8 mouse cellular contexts compared by ENCODE assay signal in genomic region chr10:5600123-5600522, GRCm38 (mm10). TPM values are rescaled to one million over a fixed set of nuclear protein-coding genes. Genes with fewer than 3 reads are reported as not detected.
DNase-seq lines count a peak whose midpoint lies in the region; ATAC-seq lines count a peak whose summit lies in the region.

No protein-coding gene starts in this region.

- no peaks in the 10 kb centered on the region for H3K9me3 ChIP-seq in embryonic facial prominence, embryonic 12.5 days
- H3K9me3 ChIP-seq in lung, embryonic 15.5 days, result no peaks in the 10 kb centered on the region

- H3K36me3 ChIP-seq in embryonic facial prominence, embryonic 12.5 days, result no peaks in the 10 kb centered on the region
- no peaks in the 10 kb centered on the region for H3K36me3 ChIP-seq in lung, embryonic 15.5 days

- H3K9ac ChIP-seq in embryonic facial prominence, embryonic 12.5 days, result no peak overlapping the region
- H3K9ac ChIP-seq in lung, embryonic 15.5 days, result no peak overlapping the region

- ATAC-seq in embryonic facial prominence, embryonic 12.5 days (ENCODE audit: insufficient number of reproducible peaks, insufficient read depth, low FRiP score, low TSS enrichment), result peak; percentile 52; the same call in 1 of the 2 replicates
- peak; percentile 14 to 25 for ATAC-seq in hematopoietic stem cell, adult 5-6 weeks (replicated peaks in 1 of 2; ENCODE audit: insufficient read depth in 1 of 2, low FRiP score in 2 of 2, low TSS enrichment in 1 of 2, low read depth in 1 of 2, poor library complexity in 2 of 2, severe bottlenecking in 2 of 2)
- ATAC-seq in lung, embryonic 15.5 days (ENCODE audit: borderline replicate concordance, extremely low read depth, low FRiP score, low TSS enrichment), result peak; percentile 69
- ATAC-seq in erythroid progenitor cell, adult 5-6 weeks (replicated peaks; ENCODE audit: low FRiP score, poor library complexity, severe bottlenecking), result no peak

- 22% methylated on average over 7 of the region's 7 CpGs for WGBS in embryonic facial prominence, embryonic 12.5 days
- WGBS in lung, embryonic 15.5 days, result 13% methylated on average over 7 of the region's 7 CpGs

- H3K27me3 ChIP-seq in embryonic facial prominence, embryonic 12.5 days, result no peaks in the 10 kb centered on the region
- no peaks in the 10 kb centered on the region for H3K27me3 ChIP-seq in lung, embryonic 15.5 days

- DNase-seq in MEL-GATA-1-ER (ENCODE audit: extremely low read depth, low read depth), result peak; percentile 55
- peak; percentile 33 to 67 for DNase-seq in adrenal gland, postnatal 36 days
- peak; percentile 80 for DNase-seq in layer of hippocampus, adult 11-12 months (ENCODE audit: low spot score)
- DNase-seq in retina, adult 2 months (ENCODE audit: low read depth, low spot score), result peak; percentile 52

- H3K4me3 ChIP-seq in embryonic facial prominence, embryonic 12.5 days, result no peak overlapping the region
- no peak overlapping the region for H3K4me3 ChIP-seq in lung, embryonic 15.5 days

- H3K27ac ChIP-seq in embryonic facial prominence, embryonic 12.5 days, result no peak overlapping the region
- no peak overlapping the region for H3K27ac ChIP-seq in lung, embryonic 15.5 days

- H3K4me2 ChIP-seq in embryonic facial prominence, embryonic 12.5 days (replicated peaks), result no peak overlapping the region
- no peak overlapping the region for H3K4me2 ChIP-seq in lung, embryonic 15.5 days

- no peaks in the 10 kb centered on the region for H3K4me1 ChIP-seq in embryonic facial prominence, embryonic 12.5 days
- no peaks in the 10 kb centered on the region for H3K4me1 ChIP-seq in lung, embryonic 15.5 days

RNA-seq across cellular contexts. Expression of gene Myct1, which starts 6.5 kb away (rescaled TPM):
- total RNA-seq in adrenal gland, postnatal 36 days (2021), result 1 to 10 TPM; 3.0 to 5.4 TPM
- 3.9 and 4.4 TPM in 2 replicates for polyA plus RNA-seq in embryonic facial prominence, embryonic 12.5 days (2016; fragmentation: Nextera tagmentation; extraction: Ambion mirVana)
- total RNA-seq in hematopoietic stem cell, adult 5-6 weeks (2017), result 47.3 and 60.7 TPM in 2 replicates
- 9.3 and 10.4 TPM in 2 replicates for polyA plus RNA-seq in lung, embryonic 15.5 days (2015; fragmentation: Nextera tagmentation; extraction: Ambion mirVana)
- total RNA-seq in erythroid progenitor cell, adult 5-6 weeks (2015; ENCODE audit: low replicate concordance), result 0.84 TPM in 1 of 2 replicates, not detected in the other
- 0.26 TPM in 1 of 2 replicates, not detected in the other for total RNA-seq in erythroid progenitor cell, adult 5-6 weeks (2017; ENCODE audit: low replicate concordance)

RNA-seq across cellular contexts. Expression of gene Vip, which starts 38.9 kb away (rescaled TPM):
- under 1 TPM; 0.16 to 0.46 TPM for total RNA-seq in adrenal gland, postnatal 36 days (2021)
- polyA plus RNA-seq in embryonic facial prominence, embryonic 12.5 days (2016; fragmentation: Nextera tagmentation; extraction: Ambion mirVana), result 0.29 TPM in 1 of 2 replicates, not detected in the other
- not detected in 2 replicates for total RNA-seq in hematopoietic stem cell, adult 5-6 weeks (2017)
- polyA plus RNA-seq in lung, embryonic 15.5 days (2015; fragmentation: Nextera tagmentation; extraction: Ambion mirVana), result 0.50 and 1.0 TPM in 2 replicates
- total RNA-seq in erythroid progenitor cell, adult 5-6 weeks (2015; ENCODE audit: low replicate concordance), result not detected in 2 replicates
- total RNA-seq in erythroid progenitor cell, adult 5-6 weeks (2017; ENCODE audit: low replicate concordance), result not detected in 2 replicates

RNA-seq across cellular contexts. Expression of gene Syne1, which starts 48.8 kb away (rescaled TPM):
- 10 to 100 TPM; 17.0 to 20.5 TPM for total RNA-seq in adrenal gland, postnatal 36 days (2021)
- polyA plus RNA-seq in embryonic facial prominence, embryonic 12.5 days (2016; fragmentation: Nextera tagmentation; extraction: Ambion mirVana), result 5.8 and 7.0 TPM in 2 replicates
- total RNA-seq in hematopoietic stem cell, adult 5-6 weeks (2017), result 27.4 and 92.7 TPM in 2 replicates
- 4.8 and 4.9 TPM in 2 replicates for polyA plus RNA-seq in lung, embryonic 15.5 days (2015; fragmentation: Nextera tagmentation; extraction: Ambion mirVana)
- total RNA-seq in erythroid progenitor cell, adult 5-6 weeks (2015; ENCODE audit: low replicate concordance), result 36.0 and 48.3 TPM in 2 replicates
- 44.3 and 49.8 TPM in 2 replicates for total RNA-seq in erythroid progenitor cell, adult 5-6 weeks (2017; ENCODE audit: low replicate concordance)
